Mouse (Mus musculus) heart, postnatal 0 days (tissue): Measurements from ENCODE around the gene Arf6. TPM values are rescaled to one million over a fixed set of nuclear protein-coding genes. Genes with fewer than 3 reads are reported as not detected.

Source experiments
- ATAC-seq: fragments of 200-750 bp; cut with Nextera tagmentation; 2 replicates; pipeline ENCODE4 v1.8.0; 2017; ENCODE audit warnings: low read depth, moderate number of reproducible peaks, moderate library complexity; ENCODE audit not compliant: insufficient read depth
- DNase-seq: peaks from one replicate; pipeline ENCODE4 v3.0.0-alpha.2; 2016; ENCODE audit warnings: low spot score
- H3K27ac ChIP-seq: fragments of 300-500 bp; sonication (generic); 2 replicates; pipeline ENCODE4 v1.5.1; 2014; ENCODE audit warnings: low read depth, mild to moderate bottlenecking
- H3K27me3 ChIP-seq: fragments of 300-500 bp; sonication (generic); 2 replicates; pipeline ENCODE4 v1.6.1; 2014; ENCODE audit warnings: low read length, mixed read lengths; ENCODE audit not compliant: control insufficient read depth, insufficient read depth
- H3K36me3 ChIP-seq: fragments of 300-500 bp; sonication (generic); replicated peaks from 2 replicates; pipeline ENCODE4 v1.6.1; 2014; ENCODE audit warnings: low read length, mixed read lengths; ENCODE audit not compliant: control insufficient read depth, insufficient read depth
- H3K4me1 ChIP-seq: fragments of 300-500 bp; sonication (generic); 2 replicates; pipeline ENCODE4 v1.6.1; 2014; ENCODE audit warnings: antibody characterized with exemption; ENCODE audit not compliant: control insufficient read depth, insufficient read depth
- H3K4me2 ChIP-seq: fragments of 300-500 bp; sonication (generic); 2 replicates; pipeline ENCODE4 v1.6.1; 2014; ENCODE audit warnings: low read depth, mild to moderate bottlenecking, low read length, moderate library complexity
- H3K4me3 ChIP-seq: fragments of 300-500 bp; sonication (generic); 2 replicates; pipeline ENCODE4 v1.5.1; 2014; ENCODE audit warnings: low read depth, low read length
- H3K9ac ChIP-seq: fragments of 300-500 bp; sonication (generic); replicated peaks from 2 replicates; pipeline ENCODE4 v1.6.1; 2014; ENCODE audit warnings: low read depth, low read length, mixed read lengths
- H3K9me3 ChIP-seq: fragments of 300-500 bp; sonication (generic); replicated peaks from 2 replicates; pipeline ENCODE4 v1.6.1; 2016; ENCODE audit warnings: low read length; ENCODE audit not compliant: control insufficient read depth
- CTCF ChIP-seq: IDR thresholded peaks from 2 replicates; pipeline ENCODE4 v1.5.1; 2016; ENCODE audit warnings: antibody characterized with exemption, control low read depth, low read depth
- EP300 ChIP-seq: IDR thresholded peaks from 2 replicates; pipeline ENCODE4 v1.6.1; 2016; ENCODE audit warnings: antibody characterized with exemption, low read depth
- WGBS: fragments of 180-500 bp; shearing (Covaris S2); extraction: QIAGEN DNeasy Blood & Tissue Kit; methylation state at CpG from one replicate; pipeline ENCODE4 v1.1.7; 2014; 5-methylcytosine and 5-hydroxymethylcytosine counted together
- polyA plus RNA-seq: library from polyadenylated mRNA; unstranded; fragments of >200 nt; fragmentation: Nextera tagmentation; extraction: Ambion mirVana; gene quantifications from 2 replicates; pipeline ENCODE4 v1.2.1, GENCODE M21; 2015
- total RNA-seq: library from RNA; depleted of rRNA; stranded (reverse); fragments of >200 nt; gene quantifications from 2 replicates; pipeline ENCODE4 v1.2.3, GENCODE M21; 2014; ENCODE audit warnings: low replicate concordance

Gene Arf6
- total and polyA plus RNA-seq, 2 experiments from 2014 or later = 35.6 to 115 TPM

GRCm38 (mm10) chr12:69389273-69389938, 17.5 kb downstream of the Arf6 start:
- Histone ChIP-seq H3K36me3 (no peaks in the 10 kb centered on the region), H3K9ac (no peak overlapping the region), H3K4me2 (no peak overlapping the region), H3K4me3 (no peak overlapping the region), H3K27me3 (no peaks in the 10 kb centered on the region), H3K9me3 (no peaks in the 10 kb centered on the region), H3K4me1 (no peaks in the 10 kb centered on the region), H3K27ac (no peak overlapping the region)
- 54% methylated on average over 7 of the region's 7 CpGs for WGBS
- no peak for ATAC-seq
- TF ChIP-seq EP300 = no peak
- TF ChIP-seq CTCF = no peak
- DNase-seq = no peak

- ATAC-seq = no peak
Measured at GRCm38 (mm10) chr12:69390000-69390698, 18.2 kb downstream of the Arf6 start.

GRCm38 (mm10) chr12:69393076-69393475, 21.1 kb downstream of the Arf6 start:
- Histone ChIP-seq H3K9ac (no peak overlapping the region), H3K9me3 (no peaks in the 10 kb centered on the region), H3K27me3 (no peaks in the 10 kb centered on the region), H3K27ac (no peak overlapping the region), H3K4me2 (no peak overlapping the region), H3K4me1 (no peaks in the 10 kb centered on the region), H3K36me3 (no peaks in the 10 kb centered on the region), H3K4me3 (no peak overlapping the region)
- 70% methylated on average over 10 of the region's 10 CpGs for WGBS
- DNase-seq (no peak), ATAC-seq (no peak)
- TF ChIP-seq EP300 = no peak
- no peak for TF ChIP-seq CTCF

More at GRCm38 (mm10) chr12:69390000-69390698, 18.2 kb downstream of the Arf6 start:
- DNase-seq = no peak
- H3K27ac ChIP-seq = no peak overlapping the region
- no peak overlapping the region for H3K4me2 ChIP-seq
- no peaks in the 10 kb centered on the region for H3K4me1 ChIP-seq
- no peak overlapping the region for H3K4me3 ChIP-seq
- no peak overlapping the region for H3K9ac ChIP-seq
- no peaks in the 10 kb centered on the region for H3K36me3 ChIP-seq
- WGBS = 71% methylated on average over 7 of the region's 7 CpGs
- no peaks in the 10 kb centered on the region for H3K27me3 ChIP-seq
- TF ChIP-seq EP300 (no peak), CTCF (no peak)
- no peaks in the 10 kb centered on the region for H3K9me3 ChIP-seq

GRCm38 (mm10) chr12:69394456-69394855, 22.5 kb downstream of the Arf6 start:
- Histone ChIP-seq H3K9me3 (no peaks in the 10 kb centered on the region), H3K27ac (no peak overlapping the region), H3K4me1 (no peaks in the 10 kb centered on the region), H3K27me3 (no peaks in the 10 kb centered on the region), H3K36me3 (no peaks in the 10 kb centered on the region), H3K9ac (no peak overlapping the region), H3K4me3 (no peak overlapping the region), H3K4me2 (no peak overlapping the region)
- ATAC-seq (no peak), DNase-seq (no peak)
- 79% methylated on average over 6 of the region's 6 CpGs for WGBS
- TF ChIP-seq EP300 = no peak
- TF ChIP-seq CTCF = no peak

- TF ChIP-seq CTCF = no peak
- no peak for TF ChIP-seq EP300
- 74% methylated on average over 4 of the region's 4 CpGs for WGBS
- H3K4me1 ChIP-seq = no peaks in the 10 kb centered on the region; the same call in 1 of the 2 replicates
Measured at GRCm38 (mm10) chr12:69400367-69400766, 28.4 kb downstream of the Arf6 start.

More at GRCm38 (mm10) chr12:69400367-69400766, 28.4 kb downstream of the Arf6 start:
- H3K27me3 ChIP-seq = no peaks in the 10 kb centered on the region
- H3K36me3 ChIP-seq = no peaks in the 10 kb centered on the region
- no peak overlapping the region for H3K27ac ChIP-seq
- DNase-seq (no peak), ATAC-seq (no peak)
- H3K9me3 ChIP-seq = no peaks in the 10 kb centered on the region
- no peak overlapping the region for H3K4me2 ChIP-seq
- H3K4me3 ChIP-seq = no peak overlapping the region
- no peak overlapping the region for H3K9ac ChIP-seq
